Mouse (Mus musculus): Measurements from ENCODE around the gene Gm21312.
"Not testable (repeated sequence)": the region's sequence is repeated elsewhere in the genome, so short reads cannot be mapped to it uniquely, and the experiment has no call there.

- TF ChIP-seq FLI1 (IDR thresholded peaks at IDR 0.05; ENCODE audit: low read length); GATA1 (IDR thresholded peaks at IDR 0.05; ENCODE audit: borderline replicate concordance, low read length): not testable (repeated sequence)
Measured at GRCm38 (mm10) chr10:104168215-104168614, 8.6 kb upstream of the Gm21312 start, which contains the start of gene Gm21304.
